Mouse (Mus musculus) intestine, embryonic 16.5 days (tissue): Measurements from ENCODE around the gene Acoxl. TPM values are rescaled to one million over a fixed set of nuclear protein-coding genes. Genes with fewer than 3 reads are reported as not detected.

Experiments
- ATAC-seq: fragments of 200-750 bp; cut with Nextera tagmentation; 2 replicates; pipeline ENCODE4 v1.8.0; 2017; ENCODE audit warnings: moderate TSS enrichment, moderate library complexity
- H3K27ac ChIP-seq: fragments of 300-500 bp; sonication (generic); 2 replicates; pipeline ENCODE4 v1.5.1; 2014; ENCODE audit warnings: mild to moderate bottlenecking, low read length
- H3K27me3 ChIP-seq: fragments of 300-500 bp; sonication (generic); replicated peaks from 2 replicates; pipeline ENCODE4 v1.6.1; 2014; ENCODE audit warnings: low read length, control low read depth, mixed read lengths; ENCODE audit not compliant: control insufficient read depth, insufficient read depth
- H3K36me3 ChIP-seq: fragments of 300-500 bp; sonication (generic); 2 replicates; pipeline ENCODE4 v1.6.1; 2014; ENCODE audit warnings: low read length, control low read depth; ENCODE audit not compliant: control insufficient read depth, insufficient read depth
- H3K4me1 ChIP-seq: fragments of 300-500 bp; sonication (generic); 2 replicates; pipeline ENCODE4 v1.6.1; 2014; ENCODE audit warnings: low read length, control low read depth, mixed read lengths; ENCODE audit not compliant: control insufficient read depth, insufficient read depth
- H3K4me2 ChIP-seq: fragments of 300-500 bp; sonication (generic); 2 replicates; pipeline ENCODE4 v1.6.1; 2014; ENCODE audit warnings: low read depth, low read length, control low read depth
- H3K4me3 ChIP-seq: fragments of 300-500 bp; sonication (generic); 2 replicates; pipeline ENCODE4 v1.5.1; 2014; ENCODE audit warnings: mild to moderate bottlenecking, low read length
- H3K9ac ChIP-seq: fragments of 300-500 bp; sonication (generic); 2 replicates; pipeline ENCODE4 v1.6.1; 2014; ENCODE audit warnings: low read depth, low read length
- H3K9me3 ChIP-seq: fragments of 300-500 bp; sonication (generic); 2 replicates; pipeline ENCODE4 v1.6.1; 2016; ENCODE audit warnings: low read length, control low read depth; ENCODE audit not compliant: control insufficient read depth
- WGBS: fragments of 180-500 bp; shearing (Covaris S2); extraction: QIAGEN DNeasy Blood & Tissue Kit; methylation state at CpG from one replicate; pipeline ENCODE4 v1.1.7; 2014; 5-methylcytosine and 5-hydroxymethylcytosine counted together
- microRNA-seq: library from miRNA; unstranded; fragments of <30 nt; microRNA quantifications from one replicate; pipeline ENCODE4, GENCODE M21; 2016
- polyA plus RNA-seq: library from polyadenylated mRNA; unstranded; fragments of >200 nt; fragmentation: Nextera tagmentation; extraction: Ambion mirVana; gene quantifications from 2 replicates; pipeline ENCODE4 v1.2.1, GENCODE M21; 2015

Gene Acoxl
- polyA plus RNA-seq, 1 experiment from 2014 or later: 0.10 TPM

- H3K36me3 ChIP-seq: no peaks in the 10 kb centered on the region
- no peak overlapping the region for H3K4me2 ChIP-seq
- ATAC-seq: no peak
- 75% methylated on average over 5 of the region's 5 CpGs for WGBS
- no peak overlapping the region for H3K27ac ChIP-seq
- no peak overlapping the region for H3K4me3 ChIP-seq
- peaks cover 11% of the 10 kb centered on the region for H3K4me1 ChIP-seq
- H3K27me3 ChIP-seq: no peaks in the 10 kb centered on the region
- no peaks in the 10 kb centered on the region for H3K9me3 ChIP-seq
- H3K9ac ChIP-seq: no peak overlapping the region
Observed at GRCm38 (mm10) chr2:128169486-128169885, 330.8 kb downstream of the Acoxl start.

GRCm38 (mm10) chr2:128169972-128170371, 331.3 kb downstream of the Acoxl start:
- H3K4me2 ChIP-seq: no peak overlapping the region
- 76% methylated on average over 11 of the region's 11 CpGs for WGBS
- no peaks in the 10 kb centered on the region for H3K36me3 ChIP-seq
- peaks cover 16% of the 10 kb centered on the region for H3K4me1 ChIP-seq
- H3K27me3 ChIP-seq: no peaks in the 10 kb centered on the region
- H3K27ac ChIP-seq: no peak overlapping the region
- no peaks in the 10 kb centered on the region for H3K9me3 ChIP-seq
- ATAC-seq: no peak
- H3K9ac ChIP-seq: no peak overlapping the region
- no peak overlapping the region for H3K4me3 ChIP-seq

DNA sequence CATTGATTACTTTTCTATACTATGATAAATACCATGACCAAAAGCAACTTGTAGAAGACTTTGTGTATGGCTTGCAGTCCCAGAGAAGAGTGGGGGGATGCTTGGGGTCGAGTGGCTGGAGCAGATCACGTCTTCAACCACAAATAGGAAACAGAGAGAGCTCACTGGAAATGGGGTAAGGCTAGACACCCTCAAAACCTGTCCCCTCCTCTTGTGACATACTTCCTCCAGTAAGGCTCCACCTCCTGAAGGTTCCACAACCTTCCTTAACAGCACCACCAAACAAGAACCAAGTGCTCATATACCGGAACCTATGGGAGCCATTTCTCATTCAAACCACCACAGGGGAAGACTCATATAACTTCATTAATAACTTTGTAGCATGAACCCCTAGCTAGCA, 331.9 kb downstream of the Acoxl start:
- H3K9me3 ChIP-seq: no peaks in the 10 kb centered on the region
- 91% methylated on average over 3 of the region's 3 CpGs for WGBS
- H3K27ac ChIP-seq: no peak overlapping the region
- no peaks in the 10 kb centered on the region for H3K27me3 ChIP-seq
- no peak overlapping the region for H3K4me3 ChIP-seq
- no peak for ATAC-seq
- H3K4me1 ChIP-seq: peaks cover 22% of the 10 kb centered on the region
- no peak overlapping the region for H3K9ac ChIP-seq
- H3K36me3 ChIP-seq: no peaks in the 10 kb centered on the region
- no peak overlapping the region for H3K4me2 ChIP-seq

- WGBS: 88% methylated on average over 5 of the region's 5 CpGs
- no peak overlapping the region for H3K27ac ChIP-seq
- no peaks in the 10 kb centered on the region for H3K9me3 ChIP-seq
- H3K4me2 ChIP-seq: no peak overlapping the region
- H3K27me3 ChIP-seq: no peaks in the 10 kb centered on the region
- no peak overlapping the region for H3K9ac ChIP-seq
- peaks cover 26% of the 10 kb centered on the region for H3K4me1 ChIP-seq
- ATAC-seq: no peak
- H3K36me3 ChIP-seq: no peaks in the 10 kb centered on the region
- H3K4me3 ChIP-seq: no peak overlapping the region
Observed at GRCm38 (mm10) chr2:128172266-128172665, 333.6 kb downstream of the Acoxl start.

Small RNA genes lying within 50 kb of the gene (microRNA-seq; reads per million reads assigned to microRNA genes)
- gene Gm22411: not detected

Other genes with a start within 250 kb of the Acoxl start
- 0.65 and 1.3 TPM in 2 replicates for gene Mal, start 182.2 kb upstream of the Acoxl start, polyA plus RNA-seq
- 41.8 and 55.2 TPM in 2 replicates for gene Mall, start 108.9 kb upstream of the Acoxl start, polyA plus RNA-seq
- gene Nphp1, start 50.0 kb upstream of the Acoxl start, polyA plus RNA-seq: 16.3 and 17.6 TPM in 2 replicates
- 43.0 and 43.2 TPM in 2 replicates for gene Mtln, start 46.4 kb upstream of the Acoxl start, polyA plus RNA-seq
- 30.8 and 36.8 TPM in 2 replicates for gene Bub1, start 7.0 kb upstream of the Acoxl start, polyA plus RNA-seq